25 mouse cellular contexts compared by ENCODE assay signal in the genomic region with DNA sequence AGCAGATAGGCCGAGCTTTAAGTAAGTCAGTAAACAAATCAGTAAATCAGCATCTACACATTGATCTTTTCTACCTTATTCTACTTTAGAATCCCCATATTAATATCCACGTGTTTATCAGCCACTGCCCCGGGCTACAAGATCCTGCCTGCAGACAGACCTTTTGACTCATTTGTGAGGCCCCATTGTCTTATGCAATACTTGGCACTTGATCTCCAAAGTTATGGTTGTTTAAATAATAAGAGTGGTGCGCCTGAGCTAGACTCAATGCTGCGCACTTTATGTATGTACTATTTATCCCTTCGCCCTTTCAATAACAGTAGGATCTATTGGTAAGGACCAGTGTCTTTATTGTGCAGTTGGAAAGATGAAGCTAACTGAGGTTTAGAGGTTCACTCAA.
"Had no signal": no experiment of that assay in that cellular context is flagged by ENCODE, and none has a peak within 500 bp of the region (broad histone marks: within the 10 kb centered on the region; RNA-seq: fewer than 3 reads in every experiment).

No protein-coding gene starts in this region.

- H3K4me1 ChIP-seq: heart, embryonic 10.5 days; heart, embryonic 12.5 days had no signal

- ATAC-seq: hindbrain, embryonic 16.5 days; inflammation-experienced regulatory T-cells, adult 6 months; intestine, embryonic 16.5 days had no signal

- H3K9me3 ChIP-seq: heart, embryonic 10.5 days; hindbrain, embryonic 10.5 days; hindbrain, embryonic 12.5 days; kidney, embryonic 15.5 days; limb, embryonic 10.5 days; limb, embryonic 12.5 days had no signal

- DNase-seq: gastrocnemius, adult 2 months; gastrocnemius, postnatal 10 days; gastrocnemius, postnatal 25 days; heart, adult 18-20 months; heart, postnatal 4 days; kidney, adult 11 months; kidney, adult 2 months; kidney, adult 9 months; kidney, postnatal 14 days; kidney, postnatal 36 days; liver had no signal

- H3K36me3 ChIP-seq: heart, embryonic 10.5 days; heart, embryonic 12.5 days; hindbrain, embryonic 10.5 days; hindbrain, embryonic 12.5 days; kidney, embryonic 15.5 days; limb, embryonic 10.5 days; limb, embryonic 12.5 days had no signal

- H3K4me2 ChIP-seq: heart, embryonic 12.5 days; hindbrain, embryonic 12.5 days; hindbrain, embryonic 14.5 days; kidney, embryonic 15.5 days; limb, embryonic 12.5 days; liver, embryonic 11.5 days had no signal

- H3K27me3 ChIP-seq: hindbrain, embryonic 12.5 days; kidney, embryonic 15.5 days; limb, embryonic 12.5 days had no signal

- H3K4me3 ChIP-seq: gastrocnemius, adult 2 months; heart, embryonic 10.5 days; heart, embryonic 12.5 days; hindbrain, embryonic 10.5 days; hindbrain, embryonic 12.5 days; kidney, embryonic 15.5 days; left cerebral cortex, adult 2 months; limb, embryonic 10.5 days; limb, embryonic 12.5 days had no signal

- H3K9ac ChIP-seq: heart, embryonic 12.5 days; hindbrain, embryonic 12.5 days; hindbrain, embryonic 14.5 days; kidney, embryonic 15.5 days; limb, embryonic 12.5 days had no signal

- H3K27ac ChIP-seq: gastrocnemius, adult 2 months; heart, embryonic 10.5 days; hindbrain, embryonic 10.5 days; hindbrain, embryonic 12.5 days; hindbrain, embryonic 14.5 days; kidney, embryonic 15.5 days; kidney, postnatal 0 days; left cerebral cortex, adult 2 months; limb, embryonic 10.5 days; limb, embryonic 12.5 days had no signal
